Mouse (Mus musculus): ENCODE measurements around the gene Prdx2.

DNA sequence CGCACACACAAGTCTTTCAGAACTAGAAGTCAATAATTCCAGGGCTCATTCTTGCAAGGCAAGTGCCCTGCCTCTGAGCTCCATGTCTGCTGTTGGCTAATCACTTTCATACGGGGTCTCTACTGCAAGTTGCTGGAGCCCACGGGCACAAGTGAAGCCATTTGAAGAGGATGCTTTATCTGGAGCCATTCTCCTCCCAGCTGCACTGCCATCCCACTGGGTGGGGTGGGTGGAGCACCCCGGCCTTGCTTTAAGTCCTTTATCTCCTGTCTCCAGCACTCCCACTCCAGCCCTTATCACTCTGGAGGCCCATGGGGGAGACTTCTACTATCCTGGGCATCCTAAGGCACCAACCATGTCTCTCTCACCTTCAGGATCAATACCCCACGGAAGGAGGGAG lies 1.5 kb downstream of the Prdx2 start:
- peak; percentile 97 for TF ChIP-seq GATA1 (IDR thresholded peaks at IDR 0.05; ENCODE audit: low read length)
- peak; percentile 88 for TF ChIP-seq TAL1 (IDR thresholded peaks at IDR 0.05; ENCODE audit: low read length)

Measured in erythroblast, embryonic 14.5 days (primary cell).